Mouse (Mus musculus) C2C12 (cell line): ENCODE data around the gene Olfr656.

Experiments used
- CTCF ChIP-seq: IDR thresholded peaks from one replicate; pipeline ENCODE4 v1.5.1; 2011; ENCODE audit not compliant: control insufficient read depth, insufficient read depth, insufficient read length
- FOSL1 ChIP-seq: IDR thresholded peaks from one replicate; pipeline ENCODE4 v1.8.0; 2011; ENCODE audit warnings: mild to moderate bottlenecking, low read length; ENCODE audit not compliant: poor library complexity, insufficient read depth, severe bottlenecking
- MYOG ChIP-seq: IDR thresholded peaks from one replicate; pipeline ENCODE4 v1.6.1; 2011; ENCODE audit not compliant: control insufficient read depth, insufficient read length; ENCODE audit errors: extremely low read depth

DNA sequence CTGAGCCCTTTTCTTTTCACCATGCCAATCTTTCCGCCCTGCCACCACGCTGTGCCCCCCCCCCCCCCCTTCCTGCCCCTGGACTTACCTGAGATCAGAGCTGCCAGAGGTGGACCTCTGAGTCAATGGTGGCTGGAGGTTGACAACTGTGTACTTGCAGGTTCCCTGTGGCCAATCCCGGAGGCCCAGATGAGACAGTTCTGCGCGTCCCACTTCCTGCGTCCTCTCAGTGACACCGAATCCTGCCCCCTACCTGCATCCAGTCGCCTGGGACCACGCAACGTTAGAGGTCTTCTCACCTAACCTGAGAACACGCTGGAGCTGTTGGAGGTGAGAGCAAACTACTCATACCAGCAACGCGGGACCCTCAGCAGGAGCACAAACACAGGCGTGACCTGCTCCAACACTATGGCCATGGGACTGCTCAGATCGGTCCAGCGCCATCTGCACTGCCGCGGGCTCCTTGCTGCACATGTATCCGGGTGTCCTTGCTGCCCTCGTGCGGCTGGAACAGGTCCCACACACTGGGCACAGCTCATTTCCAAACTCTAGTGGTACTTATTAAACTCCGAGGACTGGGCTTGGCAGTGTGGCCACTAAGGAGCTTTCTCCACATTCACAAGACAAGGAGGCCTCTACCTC lies 33.2 kb downstream of the Olfr656 start, which contains the start of gene Olfr658:
- no peak for TF ChIP-seq FOSL1
- no peak for TF ChIP-seq CTCF
- no peak for TF ChIP-seq MYOG
